Mouse (Mus musculus): ENCODE measurements around the gene Rnd2. TPM values are rescaled to one million over a fixed set of nuclear protein-coding genes. Genes with fewer than 3 reads are reported as not detected.
"Not testable (repeated sequence)": the region's sequence is repeated elsewhere in the genome, so short reads cannot be mapped to it uniquely, and the experiment has no call there.

The Rnd2 gene
- polyA plus RNA-seq, 1 experiment from 2014 or later = 7.0 TPM

DNA sequence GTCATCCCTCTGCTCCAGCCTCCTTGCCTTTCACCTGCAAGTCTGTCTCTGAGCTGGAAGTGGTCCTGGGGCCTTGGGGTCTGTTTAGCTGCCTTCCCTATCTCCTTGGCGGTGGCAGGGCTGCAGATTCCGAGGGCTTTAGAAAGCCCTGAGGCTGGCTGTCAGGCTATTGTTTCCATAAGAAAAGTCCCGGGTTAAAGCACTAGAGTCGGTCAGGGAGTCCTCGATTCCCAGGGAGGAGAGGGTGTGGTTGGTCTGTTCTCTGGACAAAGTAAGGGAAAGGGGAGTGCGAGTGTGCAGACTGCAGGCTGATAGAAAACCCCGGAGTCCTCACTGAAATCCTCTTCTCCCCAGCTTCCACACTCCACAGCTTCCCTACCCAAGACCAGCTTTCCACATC is 5.4 kb downstream of the Rnd2 start:
- H3K4me3 ChIP-seq (ENCODE audit: low read length) = no peak overlapping the region
- H3K27me3 ChIP-seq (ENCODE audit: control insufficient read depth, insufficient read depth, low read length) = no peaks in the 10 kb centered on the region
- 0 out of 2 replicates have a peak, but pooled peaks cover 7% of the 10 kb centered on the region for H3K4me1 ChIP-seq (ENCODE audit: control insufficient read depth, insufficient read depth, low read length)
- H3K9ac ChIP-seq (ENCODE audit: low read depth, low read length) = no peak overlapping the region
- WGBS = 51% methylated on average over 7 of the region's 7 CpGs
- H3K36me3 ChIP-seq (ENCODE audit: control insufficient read depth, insufficient read depth, low read length) = no peaks in the 10 kb centered on the region
- H3K9me3 ChIP-seq (ENCODE audit: control insufficient read depth, low read length) = no peaks in the 10 kb centered on the region
- H3K27ac ChIP-seq (ENCODE audit: low read depth, low read length) = no peak overlapping the region
- ATAC-seq (ENCODE audit: low FRiP score, low TSS enrichment) = no peak
- H3K4me2 ChIP-seq (replicated peaks; ENCODE audit: low read depth, low read length) = no peak overlapping the region

DNA sequence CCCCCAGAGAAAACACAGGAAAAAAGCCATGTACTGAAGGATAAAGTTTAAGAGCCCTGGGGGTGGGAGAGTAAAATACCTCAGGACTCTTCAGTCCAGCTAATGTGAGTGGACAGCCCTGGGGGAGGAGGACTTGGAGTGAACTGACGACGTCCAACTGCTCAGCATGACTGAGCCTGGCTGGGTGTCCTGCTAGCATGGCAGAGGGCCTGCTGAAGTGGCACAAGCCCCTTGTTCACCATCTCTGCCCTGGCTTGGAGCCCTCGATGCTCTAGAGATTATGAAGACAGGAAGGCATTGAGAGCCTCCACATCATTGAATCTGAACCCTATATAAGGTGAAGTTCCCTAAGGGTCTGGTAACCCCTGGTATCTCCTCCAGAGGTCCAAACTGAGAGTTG is 7.1 kb downstream of the Rnd2 start:
- no peaks in the 10 kb centered on the region for H3K27me3 ChIP-seq (ENCODE audit: control insufficient read depth, insufficient read depth, low read length)
- 43% methylated on average over 3 of the region's 3 CpGs for WGBS
- 0 out of 2 replicates have a peak, but pooled peaks cover 7% of the 10 kb centered on the region for H3K4me1 ChIP-seq (ENCODE audit: control insufficient read depth, insufficient read depth, low read length)
- H3K9ac ChIP-seq (ENCODE audit: low read depth, low read length) = no peak overlapping the region
- H3K36me3 ChIP-seq (ENCODE audit: control insufficient read depth, insufficient read depth, low read length) = no peaks in the 10 kb centered on the region
- ATAC-seq (ENCODE audit: low FRiP score, low TSS enrichment) = no peak
- no peak overlapping the region for H3K27ac ChIP-seq (ENCODE audit: low read depth, low read length)
- no peak overlapping the region for H3K4me3 ChIP-seq (ENCODE audit: low read length)
- H3K9me3 ChIP-seq (ENCODE audit: control insufficient read depth, low read length) = no peaks in the 10 kb centered on the region
- H3K4me2 ChIP-seq (replicated peaks; ENCODE audit: low read depth, low read length) = no peak overlapping the region

DNA sequence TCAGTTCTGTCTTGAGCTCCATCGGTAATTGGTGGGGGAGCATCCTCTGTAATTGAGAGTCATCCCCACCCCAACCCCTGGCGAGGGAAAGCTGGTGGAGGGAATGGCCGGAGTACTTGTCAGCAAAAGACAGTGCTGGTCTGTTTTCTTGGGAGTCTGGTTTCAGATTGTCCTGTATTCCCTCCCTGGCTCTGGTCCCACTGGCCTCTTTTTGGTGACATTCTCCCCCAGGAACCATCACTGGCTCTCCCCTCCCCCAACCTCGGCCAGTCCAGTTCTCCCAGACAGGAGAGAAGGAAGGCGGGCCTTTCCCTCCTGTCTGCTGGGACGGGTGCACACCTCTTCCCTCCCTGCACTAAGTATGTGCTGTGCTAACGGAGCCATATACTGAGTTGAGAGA is 7.5 kb downstream of the Rnd2 start:
- H3K4me1 ChIP-seq (ENCODE audit: control insufficient read depth, insufficient read depth, low read length) = 0 out of 2 replicates have a peak, but pooled peaks cover 7% of the 10 kb centered on the region
- WGBS = 25% methylated on average over 7 of the region's 7 CpGs
- no peaks in the 10 kb centered on the region for H3K27me3 ChIP-seq (ENCODE audit: control insufficient read depth, insufficient read depth, low read length)
- no peak overlapping the region for H3K4me2 ChIP-seq (replicated peaks; ENCODE audit: low read depth, low read length)
- H3K4me3 ChIP-seq (ENCODE audit: low read length) = no peak overlapping the region
- no peak overlapping the region for H3K27ac ChIP-seq (ENCODE audit: low read depth, low read length)
- ATAC-seq (ENCODE audit: low FRiP score, low TSS enrichment) = no peak
- H3K9me3 ChIP-seq (ENCODE audit: control insufficient read depth, low read length) = no peaks in the 10 kb centered on the region
- no peaks in the 10 kb centered on the region for H3K36me3 ChIP-seq (ENCODE audit: control insufficient read depth, insufficient read depth, low read length)
- H3K9ac ChIP-seq (ENCODE audit: low read depth, low read length) = no peak overlapping the region

DNA sequence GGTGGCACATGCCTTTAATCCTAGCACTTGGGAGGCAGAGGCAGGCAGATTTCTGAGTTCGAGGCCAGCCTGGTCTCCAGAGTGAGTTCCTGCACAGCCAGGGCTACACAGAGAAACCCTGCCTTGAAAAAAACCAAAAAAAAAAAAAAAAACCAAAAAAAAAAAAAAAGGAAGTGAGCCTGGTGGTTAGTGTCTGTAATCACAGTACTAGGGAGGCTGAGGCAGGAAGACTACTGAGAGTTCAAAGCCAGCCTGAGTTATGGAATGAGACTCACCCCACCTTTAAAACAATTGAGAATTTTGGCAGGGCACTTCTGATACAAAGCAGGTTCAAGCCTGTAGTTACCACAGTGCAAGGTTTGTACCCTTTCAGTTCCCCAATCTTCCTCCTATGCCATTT is 8.9 kb downstream of the Rnd2 start:
- H3K4me2 ChIP-seq (replicated peaks; ENCODE audit: low read depth, low read length); H3K4me1 ChIP-seq (ENCODE audit: control insufficient read depth, insufficient read depth, low read length); H3K9ac ChIP-seq (ENCODE audit: low read depth, low read length); H3K4me3 ChIP-seq (ENCODE audit: low read length); H3K27ac ChIP-seq (ENCODE audit: low read depth, low read length); H3K36me3 ChIP-seq (ENCODE audit: control insufficient read depth, insufficient read depth, low read length); ATAC-seq (ENCODE audit: low FRiP score, low TSS enrichment); H3K9me3 ChIP-seq (ENCODE audit: control insufficient read depth, low read length); H3K27me3 ChIP-seq (ENCODE audit: control insufficient read depth, insufficient read depth, low read length): not testable (repeated sequence)
- WGBS = 81% methylated on average over 1 of the region's 1 CpGs

DNA sequence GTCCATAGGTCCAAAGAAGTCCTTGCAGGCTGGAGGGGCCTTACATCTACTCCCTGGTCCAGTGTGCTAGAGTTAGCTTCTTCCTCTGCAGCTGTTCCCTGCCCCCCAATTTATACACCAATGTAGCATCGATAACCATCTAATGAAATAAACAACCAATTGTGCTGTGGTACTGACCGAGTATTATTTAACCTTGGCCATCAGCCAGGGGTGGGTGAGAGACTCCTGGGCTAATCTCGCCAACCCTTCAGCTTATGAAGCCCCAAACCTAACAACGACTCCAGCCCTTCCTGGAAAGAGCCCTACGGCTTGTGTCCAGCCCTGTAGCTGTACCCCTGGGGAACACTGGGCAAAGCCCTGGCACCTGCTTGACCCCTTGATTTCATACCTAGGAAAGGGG is 9.5 kb downstream of the Rnd2 start:
- Histone ChIP-seq H3K27ac (ENCODE audit: low read depth, low read length) (no peak overlapping the region), H3K9ac (ENCODE audit: low read depth, low read length) (no peak overlapping the region), H3K4me1 (ENCODE audit: control insufficient read depth, insufficient read depth, low read length) (peaks cover 4% of the 10 kb centered on the region; the same call in 1 of the 2 replicates), H3K9me3 (ENCODE audit: control insufficient read depth, low read length) (no peaks in the 10 kb centered on the region), H3K27me3 (ENCODE audit: control insufficient read depth, insufficient read depth, low read length) (no peaks in the 10 kb centered on the region), H3K4me3 (ENCODE audit: low read length) (no peak overlapping the region), H3K36me3 (ENCODE audit: control insufficient read depth, insufficient read depth, low read length) (no peaks in the 10 kb centered on the region), H3K4me2 (replicated peaks; ENCODE audit: low read depth, low read length) (no peak overlapping the region)
- WGBS = 86% methylated on average over 5 of the region's 5 CpGs
- no peak for ATAC-seq (ENCODE audit: low FRiP score, low TSS enrichment)

DNA sequence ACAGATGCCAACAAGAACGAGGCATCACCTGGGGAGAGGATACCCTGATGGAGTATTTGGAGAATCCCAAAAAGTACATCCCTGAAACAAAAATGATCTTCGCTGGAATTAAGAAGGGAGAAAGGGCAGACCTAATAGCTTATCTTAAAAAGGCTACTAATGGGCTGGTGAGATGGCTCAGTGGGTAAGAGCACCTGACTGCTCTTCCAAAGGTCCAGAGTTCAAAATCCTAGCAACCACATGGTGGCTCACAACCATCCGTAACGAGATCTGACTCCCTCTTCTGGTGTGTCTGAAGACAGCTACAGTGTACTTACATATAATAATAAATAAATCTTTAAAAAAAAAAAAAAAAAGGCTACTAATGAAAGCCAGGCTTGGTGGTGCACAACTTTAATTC is 11.6 kb downstream of the Rnd2 start:
- H3K27me3 ChIP-seq (ENCODE audit: control insufficient read depth, insufficient read depth, low read length); H3K9ac ChIP-seq (ENCODE audit: low read depth, low read length); ATAC-seq (ENCODE audit: low FRiP score, low TSS enrichment); H3K4me1 ChIP-seq (ENCODE audit: control insufficient read depth, insufficient read depth, low read length); H3K4me3 ChIP-seq (ENCODE audit: low read length); H3K27ac ChIP-seq (ENCODE audit: low read depth, low read length); H3K36me3 ChIP-seq (ENCODE audit: control insufficient read depth, insufficient read depth, low read length); H3K4me2 ChIP-seq (replicated peaks; ENCODE audit: low read depth, low read length); H3K9me3 ChIP-seq (ENCODE audit: control insufficient read depth, low read length): not testable (repeated sequence)
- 77% methylated on average over 4 of the region's 4 CpGs for WGBS

DNA sequence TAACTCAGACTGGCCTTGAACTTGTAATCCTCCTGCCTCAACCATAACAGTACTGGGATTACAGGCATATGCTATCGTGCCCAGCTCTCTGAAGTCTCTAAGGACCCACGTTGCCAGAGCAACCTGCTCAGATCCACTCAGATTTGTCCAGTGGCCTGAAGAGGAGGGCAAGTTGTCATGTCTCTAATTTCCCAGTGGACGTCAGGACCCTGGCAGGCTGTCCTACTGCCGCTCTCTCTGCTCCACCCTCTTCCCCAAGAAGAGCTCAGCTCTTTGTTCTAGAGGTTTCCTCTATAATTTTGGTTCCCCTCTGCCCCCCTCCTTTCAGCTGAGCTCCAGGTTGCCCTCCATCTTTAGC is 12.4 kb downstream of the Rnd2 start:
- Histone ChIP-seq H3K27me3 (ENCODE audit: control insufficient read depth, insufficient read depth, low read length) (no peaks in the 10 kb centered on the region), H3K4me3 (ENCODE audit: low read length) (no peak overlapping the region), H3K4me1 (ENCODE audit: control insufficient read depth, insufficient read depth, low read length) (peaks cover 5% of the 10 kb centered on the region; the same call in 1 of the 2 replicates), H3K9ac (ENCODE audit: low read depth, low read length) (no peak overlapping the region), H3K36me3 (ENCODE audit: control insufficient read depth, insufficient read depth, low read length) (no peaks in the 10 kb centered on the region), H3K4me2 (replicated peaks; ENCODE audit: low read depth, low read length) (no peak overlapping the region), H3K9me3 (ENCODE audit: control insufficient read depth, low read length) (no peaks in the 10 kb centered on the region), H3K27ac (ENCODE audit: low read depth, low read length) (no peak overlapping the region)
- WGBS = 43% methylated on average over 4 of the region's 4 CpGs
- ATAC-seq (ENCODE audit: low FRiP score, low TSS enrichment) = no peak

DNA sequence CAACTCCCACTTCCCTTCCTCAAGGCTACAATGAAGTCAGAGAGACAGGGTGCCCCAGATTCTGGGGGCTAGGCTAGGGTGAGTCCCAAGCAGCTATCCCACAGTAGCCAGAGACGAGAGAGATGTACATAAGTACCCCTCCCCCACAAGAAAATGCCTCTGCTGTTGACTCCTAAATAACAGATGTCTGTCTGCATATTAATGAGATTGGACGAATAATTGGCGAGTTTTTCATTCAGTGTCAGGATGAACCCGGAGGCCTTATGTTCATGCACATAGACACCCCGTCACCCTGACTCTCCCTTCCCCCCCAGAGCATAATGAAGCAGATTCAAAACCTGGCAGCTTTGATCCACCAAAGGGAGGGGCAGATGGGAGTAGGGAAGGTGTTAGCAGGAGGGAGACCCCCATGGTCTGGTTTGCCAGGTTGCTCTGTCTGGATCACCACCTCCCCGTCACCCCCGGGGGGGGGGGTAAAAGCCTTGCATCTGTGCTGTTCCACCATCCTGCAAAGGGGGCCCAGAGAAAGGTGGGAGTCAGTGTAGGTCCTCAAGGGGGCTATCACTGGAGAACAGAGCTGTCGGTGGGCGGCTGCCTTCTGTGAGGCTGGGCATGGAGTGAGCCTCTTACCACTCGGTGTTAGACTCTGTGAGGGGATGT is 12.9 kb downstream of the Rnd2 start:
- 70% methylated on average over 10 of the region's 10 CpGs for WGBS

DNA sequence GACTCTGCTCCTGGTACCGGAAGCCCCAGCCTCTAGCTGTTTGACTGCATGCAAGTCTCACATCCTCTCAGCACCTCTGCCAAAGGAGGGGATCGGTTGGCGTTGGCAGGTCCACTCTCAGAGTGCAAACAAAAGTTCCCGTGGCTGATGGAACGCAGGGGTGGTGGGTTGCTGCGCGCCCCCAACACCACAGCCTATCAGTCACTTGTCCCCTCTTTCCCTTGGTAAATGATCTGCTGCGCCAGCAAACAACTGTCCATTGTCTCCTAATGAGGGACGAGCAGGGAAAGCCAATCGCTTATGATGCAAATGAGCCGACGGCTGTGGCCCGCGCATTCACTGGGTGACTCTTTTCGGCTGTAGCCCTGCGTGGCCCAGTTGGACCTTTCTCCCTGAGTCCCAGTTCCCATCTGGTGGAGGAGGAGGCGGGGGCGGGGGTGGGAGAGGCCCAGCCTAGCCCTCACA is 14.4 kb downstream of the Rnd2 start:
- Histone ChIP-seq H3K9me3 (ENCODE audit: control insufficient read depth, low read length) (no peaks in the 10 kb centered on the region), H3K4me2 (replicated peaks; ENCODE audit: low read depth, low read length) (peak overlapping the region; percentile 27), H3K9ac (ENCODE audit: low read depth, low read length) (peak overlapping the region; percentile 38; the same call in 1 of the 2 replicates), H3K4me3 (ENCODE audit: low read length) (peak overlapping the region; percentile 11; the same call in 1 of the 2 replicates), H3K27me3 (ENCODE audit: control insufficient read depth, insufficient read depth, low read length) (no peaks in the 10 kb centered on the region), H3K27ac (ENCODE audit: low read depth, low read length) (no peak overlapping the region), H3K4me1 (ENCODE audit: control insufficient read depth, insufficient read depth, low read length) (peaks cover 5% of the 10 kb centered on the region; the same call in 1 of the 2 replicates), H3K36me3 (ENCODE audit: control insufficient read depth, insufficient read depth, low read length) (no peaks in the 10 kb centered on the region)
- 0 out of 2 replicates have a peak, but pooled peaks have one; percentile 39 for ATAC-seq (ENCODE audit: low FRiP score, low TSS enrichment)
- 5% methylated on average over 18 of the region's 18 CpGs for WGBS

More for the DNA sequence above, 12.9 kb downstream of the Rnd2 start:
- Histone ChIP-seq H3K9ac (ENCODE audit: low read depth, low read length) (no peak overlapping the region), H3K27me3 (ENCODE audit: control insufficient read depth, insufficient read depth, low read length) (no peaks in the 10 kb centered on the region), H3K36me3 (ENCODE audit: control insufficient read depth, insufficient read depth, low read length) (no peaks in the 10 kb centered on the region), H3K9me3 (ENCODE audit: control insufficient read depth, low read length) (no peaks in the 10 kb centered on the region), H3K4me2 (replicated peaks; ENCODE audit: low read depth, low read length) (no peak overlapping the region), H3K4me3 (ENCODE audit: low read length) (no peak overlapping the region), H3K4me1 (ENCODE audit: control insufficient read depth, insufficient read depth, low read length) (peaks cover 5% of the 10 kb centered on the region; the same call in 1 of the 2 replicates), H3K27ac (ENCODE audit: low read depth, low read length) (no peak overlapping the region)
- ATAC-seq (ENCODE audit: low FRiP score, low TSS enrichment) = 0 out of 2 replicates have a peak, but pooled peaks have one; percentile 16
